Mouse (Mus musculus): ENCODE measurements around the gene Gm9970. TPM values are rescaled to one million over a fixed set of nuclear protein-coding genes. Genes with fewer than 3 reads are reported as not detected.

The Gm9970 gene
- total and polyA plus RNA-seq, 3 experiments: 0.24 TPM; not detected in 2

DNA sequence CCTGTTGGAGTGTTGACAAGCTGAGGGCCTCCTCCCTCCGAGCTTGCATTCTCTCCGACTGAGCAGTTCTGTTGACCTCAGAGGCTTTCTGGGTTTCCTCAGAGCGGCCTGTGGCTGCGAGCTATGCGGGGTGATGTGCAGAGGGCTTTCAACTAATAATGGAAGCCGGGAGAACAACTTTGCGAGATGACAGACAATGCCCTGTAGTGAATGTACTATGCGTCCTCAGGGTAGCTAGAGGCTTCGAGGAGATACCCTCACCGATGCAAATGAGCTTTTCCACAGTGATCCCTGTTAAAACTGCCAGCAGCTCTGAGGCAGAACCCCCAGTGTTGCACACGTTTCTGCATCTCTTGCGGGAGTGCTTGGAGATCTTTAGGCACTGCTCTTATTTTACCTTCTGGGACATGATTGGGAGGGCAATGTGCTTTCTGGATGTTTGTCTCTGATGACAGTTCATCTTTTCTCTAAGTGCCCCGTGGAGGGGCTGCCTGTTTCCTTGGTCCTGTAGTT, 546 bp upstream of the Gm9970 start:
- Histone ChIP-seq H3K27me3 (ENCODE audit: control insufficient read depth in 1 of 2, insufficient read depth in 2 of 2, low read length in 2 of 2) (no peaks in the 10 kb centered on the region), H3K9me3 (replicated peaks; ENCODE audit: insufficient read depth, low read length) (no peaks in the 10 kb centered on the region), H3K27ac (ENCODE audit: control insufficient read depth, low read depth, low read length) (peak overlapping the region; percentile 38), H3K79me2 (ENCODE audit: control insufficient read depth, insufficient read depth, low read length, poor library complexity) (peaks cover 17% of the 10 kb centered on the region), H3K4me1 (ENCODE audit: control insufficient read depth in 1 of 2, insufficient read depth in 2 of 2, low read length in 2 of 2) (peaks cover 0 to 2% of the 10 kb centered on the region in 2 experiments; a peak in 2 of 4 replicates), H3K4me3 (ENCODE audit: control insufficient read depth in 1 of 2, insufficient read depth in 1 of 2, low read depth in 2 of 2, low read length in 2 of 2) (peak overlapping the region; percentile 79 to 100), H3K9ac (ENCODE audit: control insufficient read depth, low read depth, low read length, poor library complexity, severe bottlenecking) (peak overlapping the region; percentile 85), H3K36me3 (ENCODE audit: control insufficient read depth in 1 of 2, insufficient read depth in 2 of 2, low read length in 2 of 2) (peaks cover 6 to 7% of the 10 kb centered on the region in 2 experiments)
- TF ChIP-seq EP300 (IDR thresholded peaks at IDR 0.05; ENCODE audit: low read depth in 1 of 2, low read length in 2 of 2) (peak in 1 of 2 experiments; percentile 30; a peak in 1 of 4 replicates), MYB (IDR thresholded peaks at IDR 0.05; ENCODE audit: low read depth, low read length) (no peak), SIN3A (IDR thresholded peaks at IDR 0.05; ENCODE audit: low read length) (peak; percentile 74; the same call in 1 of the 2 replicates), POLR2AphosphoS2 (IDR thresholded peaks at IDR 0.05; ENCODE audit: low read length) (no peak), HCFC1 (IDR thresholded peaks at IDR 0.05; ENCODE audit: low read depth, low read length) (no peak), NRF1 (IDR thresholded peaks at IDR 0.05; ENCODE audit: insufficient read depth, low read depth, low read length, poor library complexity, severe bottlenecking) (no peak), SMC3 (IDR thresholded peaks at IDR 0.05; ENCODE audit: low read depth, low read length) (no peak), MXI1 (IDR thresholded peaks at IDR 0.05; ENCODE audit: low read depth, low read length) (peak; percentile 68), E2F4 (IDR thresholded peaks at IDR 0.05; ENCODE audit: borderline replicate concordance, low read depth, low read length) (no peak), TBP (IDR thresholded peaks at IDR 0.05; ENCODE audit: low read depth, low read length) (0 out of 2 replicates have a peak, but pooled peaks have one; percentile 21), MEF2A (IDR thresholded peaks at IDR 0.05; ENCODE audit: extremely low read depth, insufficient replicate concordance, low read depth, low read length, poor library complexity, severe bottlenecking) (no peak)
- no peak for DNase-seq (ENCODE audit: low read depth, low spot score)

DNA sequence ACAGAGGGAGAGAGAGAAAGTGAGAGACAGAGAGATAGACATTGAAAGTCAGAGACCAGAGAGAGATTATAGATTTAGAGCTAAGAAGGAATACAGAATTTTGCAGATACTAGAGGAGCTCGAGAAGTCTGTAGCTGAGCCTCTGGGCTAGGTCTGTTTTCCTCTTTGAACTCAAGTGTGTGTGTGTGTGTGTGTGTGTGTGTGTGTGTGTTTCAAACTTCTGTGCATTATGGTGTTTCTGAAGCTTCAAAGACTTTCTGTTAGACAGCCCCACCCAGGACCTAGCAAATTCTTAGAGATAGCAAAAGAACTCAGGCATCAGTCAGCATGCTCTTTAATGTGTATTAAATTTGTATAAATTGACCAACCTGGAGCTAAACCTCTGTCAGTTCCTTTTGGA, 14.4 kb downstream of the Gm9970 start:
- H3K27ac ChIP-seq (ENCODE audit: control insufficient read depth, low read depth, low read length): no peak overlapping the region
- H3K79me2 ChIP-seq (ENCODE audit: control insufficient read depth, insufficient read depth, low read length, poor library complexity): no peaks in the 10 kb centered on the region
- no peaks in the 10 kb centered on the region for H3K27me3 ChIP-seq (ENCODE audit: control insufficient read depth in 1 of 2, insufficient read depth in 2 of 2, low read length in 2 of 2)
- peaks cover 0 to 6% of the 10 kb centered on the region in 2 experiments; a peak in 2 of 4 replicates for H3K4me1 ChIP-seq (ENCODE audit: control insufficient read depth in 1 of 2, insufficient read depth in 2 of 2, low read length in 2 of 2)
- DNase-seq (ENCODE audit: low read depth, low spot score): no peak
- no peak overlapping the region for H3K4me3 ChIP-seq (ENCODE audit: control insufficient read depth in 1 of 2, insufficient read depth in 1 of 2, low read depth in 2 of 2, low read length in 2 of 2)
- no peak overlapping the region for H3K9ac ChIP-seq (ENCODE audit: control insufficient read depth, low read depth, low read length, poor library complexity, severe bottlenecking)
- peaks cover 0 to 6% of the 10 kb centered on the region in 2 experiments; a peak in 2 of 4 replicates for H3K36me3 ChIP-seq (ENCODE audit: control insufficient read depth in 1 of 2, insufficient read depth in 2 of 2, low read length in 2 of 2)
- TF ChIP-seq ETS1 (IDR thresholded peaks at IDR 0.05; ENCODE audit: low read depth, low read length) (no peak), SMC3 (IDR thresholded peaks at IDR 0.05; ENCODE audit: low read depth, low read length) (no peak), POLR2A (IDR thresholded peaks at IDR 0.05; ENCODE audit: control insufficient read depth in 1 of 2, insufficient read depth in 1 of 2, low read depth in 1 of 2, low read length in 2 of 2, poor library complexity in 1 of 2) (no peak), SIN3A (IDR thresholded peaks at IDR 0.05; ENCODE audit: low read length) (no peak), RAD21 (IDR thresholded peaks at IDR 0.05; ENCODE audit: low read depth, low read length) (no peak), GATA1 (IDR thresholded peaks at IDR 0.05; ENCODE audit: low read depth, low read length) (no peak), HCFC1 (IDR thresholded peaks at IDR 0.05; ENCODE audit: low read depth, low read length) (no peak), USF2 (IDR thresholded peaks at IDR 0.05; ENCODE audit: borderline replicate concordance in 1 of 2, insufficient read depth in 1 of 2, low read depth in 1 of 2, low read length in 2 of 2) (no peak), MAZ (IDR thresholded peaks at IDR 0.05; ENCODE audit: low read depth, low read length) (no peak), GABPA (IDR thresholded peaks at IDR 0.05; ENCODE audit: low read depth, low read length) (no peak), JUND (IDR thresholded peaks at IDR 0.05; ENCODE audit: low read depth, low read length) (no peak), CHD2 (IDR thresholded peaks at IDR 0.05; ENCODE audit: low read length) (no peak)
- no peaks in the 10 kb centered on the region for H3K9me3 ChIP-seq (replicated peaks; ENCODE audit: insufficient read depth, low read length)
